Mouse (Mus musculus) kidney, adult 9 months (tissue): Measurements from ENCODE around the gene Chrnb2.

Experiments used
- DNase-seq: peaks from one replicate; pipeline ENCODE4 v3.0.0; 2022

Gene Chrnb2

DNA sequence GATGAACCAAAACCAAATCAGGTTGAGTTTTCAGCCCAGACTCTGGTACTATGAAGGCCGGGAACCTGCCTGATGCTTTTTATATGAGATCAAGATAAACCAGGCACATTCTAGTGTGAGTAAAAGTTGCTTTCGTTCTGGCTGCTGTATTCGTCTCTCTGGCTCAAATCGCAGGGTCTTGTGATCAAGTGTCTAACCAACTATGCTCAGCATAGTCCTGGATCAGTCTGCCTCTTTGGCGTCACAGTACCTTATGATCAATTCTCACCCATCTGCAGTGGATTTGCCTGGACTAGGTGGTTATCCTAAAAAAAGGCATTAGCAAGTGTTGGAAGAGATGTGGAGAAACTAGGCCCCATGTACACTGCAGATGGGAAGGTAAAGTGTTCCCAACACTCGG lies 60.4 kb downstream of the Chrnb2 start:
- DNase-seq, result no peak

DNA sequence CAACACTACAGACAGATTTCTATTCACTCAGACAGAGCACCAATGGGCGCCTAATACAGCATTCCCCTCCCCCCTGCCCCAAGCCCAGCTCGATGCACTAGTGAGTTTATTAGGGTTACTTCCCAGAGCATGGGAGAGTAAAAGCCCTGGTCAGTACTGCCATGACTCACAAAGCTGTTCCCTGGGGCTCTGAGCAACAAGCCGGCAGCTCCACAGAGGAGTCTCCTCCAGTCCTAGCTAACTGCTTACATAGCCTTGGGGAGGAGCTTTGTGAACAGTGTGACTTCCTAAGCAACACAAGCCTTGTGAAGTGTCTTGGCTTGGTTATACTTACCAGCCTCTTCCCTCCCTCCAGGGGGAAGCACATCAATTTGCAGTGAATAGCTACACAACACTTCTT lies 60.8 kb downstream of the Chrnb2 start:
- no peak for DNase-seq

DNA sequence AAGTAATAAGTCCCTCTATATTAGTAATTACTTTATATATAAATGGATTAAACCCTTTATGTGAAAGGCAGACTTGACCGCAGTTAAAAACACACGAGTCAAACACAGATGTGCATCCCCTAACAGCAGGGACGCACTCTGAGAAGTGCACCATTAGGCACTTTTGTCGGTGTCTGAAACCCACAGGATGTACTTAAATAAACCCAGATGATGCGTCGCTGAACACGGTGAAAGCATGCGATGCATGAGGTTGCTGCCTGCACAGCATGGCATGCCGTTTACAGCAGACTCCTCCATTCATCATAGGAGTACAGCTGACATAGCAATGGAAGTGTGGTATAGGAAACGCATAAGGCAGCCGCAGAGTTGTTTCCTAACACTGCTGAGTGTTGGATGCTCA lies 64.0 kb downstream of the Chrnb2 start:
- DNase-seq, result no peak

DNA sequence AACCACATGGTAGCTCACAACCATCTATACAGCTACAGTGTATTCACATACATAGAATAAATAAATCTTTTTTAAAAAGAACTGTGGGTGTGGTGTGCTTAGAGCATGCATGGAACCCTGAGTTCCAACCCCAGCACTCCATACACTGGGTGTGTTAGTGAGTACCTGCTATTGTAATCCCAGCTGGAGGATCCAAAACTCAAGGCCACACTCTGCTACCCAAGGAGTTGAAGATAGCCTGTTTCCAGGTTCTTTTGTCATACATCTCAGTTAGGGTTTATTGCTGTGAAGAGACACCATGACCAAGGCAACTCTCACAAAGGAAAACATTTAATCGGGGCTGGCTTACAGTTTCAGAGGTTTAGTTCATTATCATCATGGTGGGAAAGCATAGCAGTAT lies 65.5 kb downstream of the Chrnb2 start:
- DNase-seq, result no peak
